Mouse (Mus musculus) heart, postnatal 25 days (tissue): ENCODE results near the gene Drg1. TPM values are rescaled to one million over a fixed set of nuclear protein-coding genes. Genes with fewer than 3 reads are reported as not detected.
A peak's percentile ranks its signal among the peaks of the same experiment; 100 is the strongest.
"Not testable (repeated sequence)": the region's sequence is repeated elsewhere in the genome, so short reads cannot be mapped to it uniquely, and the experiment has no call there.

ENCODE experiments used
- DNase-seq: peaks from one replicate; pipeline ENCODE4 v3.0.0; 2022; ENCODE audit warnings: low spot score
- intact Hi-C: fragments of 180-260 bp; cut with DNase I; formaldehyde crosslinking; loops from one replicate; pipeline ENCODE4 v1.15.1; 2025
- total RNA-seq, 2 experiments: library from RNA; stranded (reverse); gene quantifications; 2 replicates each; pipeline ENCODE4 v1.2.3; 2021

Drg1 gene
- total RNA-seq, 2 experiments from 2014 or later: 58.0 to 65.0 TPM

DNA sequence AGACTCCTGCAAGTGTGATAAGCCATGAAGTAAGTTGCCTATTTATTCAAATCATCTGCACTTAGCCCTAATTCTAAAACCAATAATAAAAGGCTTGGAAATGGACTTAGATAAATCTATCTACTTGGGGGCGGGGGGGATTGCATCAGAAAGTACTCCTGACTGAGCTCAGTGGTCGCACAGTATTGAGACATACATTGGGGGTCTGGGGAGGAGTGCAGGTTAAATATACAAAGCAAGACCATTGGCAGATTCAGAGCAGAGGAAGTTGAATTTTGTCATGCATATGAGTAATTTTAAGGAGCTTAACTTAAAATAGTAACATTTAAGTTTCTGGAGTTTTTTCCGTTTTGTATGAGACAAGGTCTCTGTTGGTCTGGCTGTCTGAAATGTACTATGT is 34.0 kb downstream of the Drg1 start:
- no peak for DNase-seq
- intact Hi-C loops: no loop called here

DNA sequence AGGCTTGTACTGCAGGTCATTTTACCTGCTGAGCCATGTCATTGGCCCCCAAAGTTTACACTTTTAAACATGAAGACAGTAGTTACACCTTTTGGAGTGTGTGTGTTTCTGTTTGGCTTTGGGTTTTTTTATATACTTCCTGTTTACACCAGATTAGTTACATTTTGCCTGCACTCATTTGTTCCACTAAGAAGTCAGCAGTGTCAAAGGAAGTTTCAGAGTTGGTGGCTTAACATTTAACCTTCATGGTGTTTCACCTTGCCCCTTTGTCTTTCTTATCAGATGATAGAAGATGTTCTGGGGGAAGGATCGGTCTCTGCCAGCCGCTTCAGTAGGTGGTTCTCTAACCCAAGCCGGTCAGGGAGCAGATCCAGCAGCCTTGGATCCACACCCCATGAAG is 39.1 kb downstream of the Drg1 start:
- intact Hi-C loops: no loop called here
- DNase-seq: no peak

DNA sequence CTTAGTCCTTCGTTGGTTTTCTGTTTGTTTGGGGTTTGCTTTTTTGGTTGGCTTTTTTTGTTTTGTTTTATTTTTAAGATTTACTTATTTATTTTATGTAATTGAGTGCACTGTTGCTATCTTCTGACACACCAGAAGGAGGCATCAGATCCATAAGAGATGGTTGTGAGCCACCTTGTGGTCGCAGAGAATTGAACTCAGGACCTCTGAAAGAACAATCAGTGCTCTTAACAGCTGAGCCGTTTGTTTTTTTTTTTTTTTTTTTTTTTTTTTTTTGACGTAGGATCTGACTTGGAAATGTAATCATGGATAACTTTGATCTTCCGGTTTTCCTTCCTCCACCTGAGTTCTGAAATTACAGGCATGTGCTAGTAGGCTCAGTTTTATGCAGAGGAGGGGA is 43.1 kb downstream of the Drg1 start:
- DNase-seq: no peak
- intact Hi-C loops: no loop called here

DNA sequence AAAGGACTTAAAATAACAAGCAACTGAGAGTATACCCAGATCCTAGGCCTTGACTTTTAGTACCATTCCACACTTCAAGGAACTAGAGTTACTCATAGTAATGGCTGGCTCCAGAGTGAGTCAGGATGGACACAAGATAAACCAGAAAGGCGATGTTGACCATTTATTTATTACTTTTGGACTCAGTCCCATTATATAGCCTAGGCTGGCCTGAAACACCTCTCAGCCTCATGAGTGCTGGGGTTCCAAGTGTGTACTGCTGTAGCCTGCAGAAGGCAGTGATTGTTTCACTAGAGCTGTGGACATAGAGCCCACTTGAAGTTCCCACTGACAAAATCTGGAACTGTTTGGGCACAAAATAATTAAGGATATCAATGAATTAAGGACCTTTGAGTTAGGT is 53.7 kb downstream of the Drg1 start:
- no peak for DNase-seq
- intact Hi-C loops: no loop called here

DNA sequence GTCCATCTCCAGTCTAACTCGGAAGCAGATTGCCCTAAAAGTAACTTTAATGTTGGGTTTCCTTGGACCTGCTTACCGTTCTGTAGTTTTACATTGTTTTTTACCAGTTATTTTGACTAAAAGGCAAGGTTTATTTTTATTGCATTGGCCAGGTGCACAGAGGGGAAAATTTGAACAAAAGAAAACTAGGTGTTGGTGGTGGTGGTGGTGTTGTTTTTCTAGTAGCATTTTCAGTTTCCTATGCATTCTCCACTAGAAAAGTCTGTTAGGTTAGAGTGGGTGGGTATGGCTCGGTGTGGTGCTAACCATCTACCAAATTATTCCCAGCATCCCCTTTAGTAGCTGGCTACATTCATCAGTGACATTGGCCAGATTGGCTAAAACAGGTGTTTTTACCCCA is 59.4 kb downstream of the Drg1 start:
- intact Hi-C loops: no loop called here
- no peak for DNase-seq

DNA sequence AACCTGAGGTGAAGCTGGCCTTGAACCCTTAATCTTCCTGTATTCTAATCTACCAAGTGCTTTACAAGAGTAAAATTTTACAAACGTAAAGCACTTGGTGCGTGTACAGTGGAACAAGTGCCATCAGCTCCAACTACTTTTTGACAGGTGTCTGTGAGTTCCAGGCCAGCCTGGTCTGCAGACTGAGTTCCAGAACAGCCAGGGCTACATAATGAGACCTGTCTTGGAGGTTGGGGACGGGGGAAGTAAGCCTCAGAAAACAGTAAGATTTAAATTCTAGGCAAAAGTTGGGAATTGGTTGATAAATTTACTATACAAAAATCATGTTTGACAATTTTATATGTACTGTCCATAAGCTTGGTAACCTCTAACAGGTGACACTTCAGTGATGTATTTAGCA is 61.0 kb downstream of the Drg1 start:
- no peak for DNase-seq
- intact Hi-C loops: no loop called here

DNA sequence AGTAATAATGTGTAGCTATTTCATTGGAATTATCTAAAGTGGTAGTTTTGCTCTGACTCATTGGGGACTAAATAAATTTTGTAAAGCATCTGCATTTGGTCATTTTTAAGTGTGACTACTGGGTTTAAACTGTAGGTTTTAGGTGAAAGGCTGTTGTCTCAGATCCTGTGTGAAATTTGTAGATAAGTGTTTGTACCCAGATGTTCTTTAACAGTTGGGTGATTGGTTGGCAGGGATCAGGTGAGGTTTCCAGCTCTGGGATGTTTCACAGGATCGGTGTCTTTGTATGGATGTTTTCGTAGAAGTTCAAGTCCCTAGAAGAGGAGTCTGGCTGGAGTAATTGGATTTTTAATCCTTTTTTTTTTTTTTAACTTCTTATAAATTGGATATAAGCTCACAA is 62.4 kb downstream of the Drg1 start:
- intact Hi-C loops: no loop called here
- no peak for DNase-seq

DNA sequence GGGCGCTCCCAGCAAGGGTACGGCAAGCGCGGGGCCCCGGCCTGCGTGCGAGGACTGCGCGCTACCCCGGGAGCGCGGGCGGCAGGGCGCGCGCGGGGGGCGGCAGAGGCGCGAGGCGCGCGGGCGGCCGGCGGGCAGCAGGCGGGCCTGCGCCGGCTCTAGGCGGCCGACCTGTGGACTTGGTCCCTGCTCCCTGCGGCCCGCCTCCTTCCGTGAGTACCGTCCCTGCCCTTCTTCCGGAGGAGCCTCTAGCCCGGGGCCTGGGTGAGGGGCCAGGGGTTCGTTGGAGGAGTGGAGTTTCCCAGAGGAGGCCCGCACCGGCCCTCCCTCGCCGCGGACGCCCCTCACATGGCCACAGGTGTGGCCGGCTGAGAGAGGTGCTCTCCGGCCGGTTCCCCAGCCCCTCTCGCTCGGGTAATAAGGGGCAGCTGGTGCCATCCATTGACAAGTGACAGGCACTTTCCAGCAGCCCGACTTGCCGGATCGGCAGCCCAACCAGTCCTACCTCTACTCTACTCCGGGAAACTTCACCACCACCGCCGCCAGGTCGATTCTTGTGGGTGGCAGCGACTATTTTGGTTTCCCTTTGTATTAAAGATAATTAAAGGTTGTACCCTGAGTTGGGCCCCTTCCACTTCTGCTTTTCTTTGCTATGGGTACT is 63.3 kb downstream of the Drg1 start:
- intact Hi-C loops: no loop called here
- peak; percentile 21 for DNase-seq

DNA sequence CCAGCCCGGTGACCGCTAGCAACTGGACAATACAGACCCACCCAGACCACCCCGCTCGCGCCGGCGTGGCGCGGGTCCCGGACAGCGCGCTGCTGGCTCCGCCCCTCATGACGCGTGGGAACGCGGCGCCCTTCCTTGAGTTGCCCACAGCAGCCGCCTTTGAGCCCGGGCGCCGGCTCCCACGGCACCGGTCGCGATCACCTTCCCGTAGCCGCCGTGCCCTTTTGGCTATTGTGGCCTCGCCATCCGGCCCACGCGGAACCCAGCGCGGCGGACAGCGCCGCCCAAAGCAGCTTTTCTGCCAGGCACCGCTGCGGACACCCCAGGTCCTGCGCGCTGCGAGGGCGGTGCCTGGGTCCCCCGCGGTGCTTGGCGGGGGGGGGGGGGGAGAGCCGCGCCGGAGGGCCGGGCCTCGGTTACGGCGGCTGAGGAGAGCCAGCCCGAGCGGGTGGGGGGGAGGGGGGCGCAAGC is 63.9 kb downstream of the Drg1 start, which contains the start of gene Eif4enif1:
TSS of gene Eif4enif1 (plus strand) at position 162 of the 471 bp plus-strand sequence.
- intact Hi-C loops: no loop called here
- peak; percentile 90 for DNase-seq

DNA sequence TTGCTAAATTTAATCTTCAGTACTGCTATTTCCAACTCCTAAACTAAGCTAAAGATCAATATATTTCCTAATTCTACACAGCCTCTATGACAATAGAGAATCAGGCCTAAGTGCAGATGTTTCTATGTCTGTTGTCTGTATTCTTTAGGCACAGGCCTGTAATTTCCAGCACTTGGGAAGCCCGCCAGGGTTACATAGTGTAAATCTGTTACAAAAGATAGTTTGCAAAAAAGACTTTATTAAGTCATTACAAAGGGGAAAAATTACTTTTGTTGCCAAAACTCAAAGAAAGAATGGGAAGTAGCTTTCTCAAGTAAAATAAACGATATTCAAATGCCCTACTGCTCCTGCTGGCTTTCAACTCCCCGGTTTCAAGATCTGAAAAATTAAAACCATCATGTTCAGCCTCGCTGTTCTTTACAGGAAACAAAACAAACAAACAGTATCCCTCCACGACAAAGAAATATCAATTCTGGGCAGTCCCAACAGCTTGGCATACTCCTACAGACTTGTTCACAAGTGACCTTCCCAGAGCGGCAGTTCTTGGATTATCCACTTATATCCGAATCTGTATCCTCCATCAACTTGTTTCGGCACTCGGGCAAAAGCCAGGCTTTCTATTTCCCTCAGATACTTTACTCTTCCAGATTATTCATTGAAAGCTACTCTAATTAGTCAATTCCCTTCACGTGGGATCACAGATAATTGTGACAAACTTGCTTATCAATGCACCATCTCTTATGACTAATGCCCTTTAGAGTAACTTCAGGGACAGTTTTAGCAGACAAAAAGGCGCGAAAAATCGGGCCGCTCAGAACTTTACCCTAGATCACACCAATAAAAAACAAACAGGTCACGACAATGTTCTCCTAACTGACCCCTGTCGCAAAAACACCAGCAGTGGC is 64.6 kb downstream of the Drg1 start:
- no peak for DNase-seq
- intact Hi-C loops: no loop called here

DNA sequence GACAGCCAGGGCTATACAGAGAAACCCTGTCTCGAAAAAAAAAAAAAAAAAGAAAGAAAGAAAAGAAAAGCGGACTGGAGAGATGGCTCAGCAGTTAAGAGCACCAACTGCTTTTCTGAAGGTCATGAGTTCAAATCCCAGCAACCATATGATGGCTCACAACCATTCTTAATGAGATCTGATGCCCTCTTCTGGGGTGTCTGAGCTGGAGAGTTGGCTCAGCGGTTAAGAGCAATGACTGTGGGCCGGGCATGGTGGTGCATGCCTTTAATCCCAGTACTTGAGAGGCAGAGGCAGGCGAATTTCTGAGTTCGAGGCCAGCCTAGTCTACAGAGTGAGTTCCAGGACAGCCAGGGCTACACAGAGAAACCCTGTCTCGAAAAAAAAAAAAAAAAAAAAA is 65.6 kb downstream of the Drg1 start:
- intact Hi-C loops, DNase-seq: not testable (repeated sequence)

DNA sequence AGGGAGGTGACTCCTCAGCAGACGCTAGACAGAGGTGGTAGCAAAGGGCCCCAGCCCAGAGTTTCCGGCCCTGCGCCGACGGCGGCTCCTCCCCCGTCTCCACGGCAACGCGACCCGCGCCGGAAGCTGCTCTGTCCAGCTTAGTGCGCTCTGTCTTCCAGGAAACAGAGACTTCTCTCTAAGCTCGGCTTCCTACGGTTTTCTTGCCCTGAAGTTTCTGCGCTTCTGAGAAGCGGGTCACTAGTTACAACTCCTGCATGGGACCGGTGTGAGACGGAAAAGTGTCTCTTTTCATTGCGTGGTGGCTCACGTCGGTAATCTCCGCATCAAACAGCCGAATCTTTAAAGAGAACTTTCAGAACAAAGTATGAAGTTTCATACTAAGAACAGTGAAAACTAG is 72.9 kb downstream of the Drg1 start, which contains the start of gene Sfi1:
TSS of gene Sfi1 (minus strand) at position 101 of the 400 bp plus-strand sequence.
- DNase-seq: no peak
- intact Hi-C loops: no loop called here

DNA sequence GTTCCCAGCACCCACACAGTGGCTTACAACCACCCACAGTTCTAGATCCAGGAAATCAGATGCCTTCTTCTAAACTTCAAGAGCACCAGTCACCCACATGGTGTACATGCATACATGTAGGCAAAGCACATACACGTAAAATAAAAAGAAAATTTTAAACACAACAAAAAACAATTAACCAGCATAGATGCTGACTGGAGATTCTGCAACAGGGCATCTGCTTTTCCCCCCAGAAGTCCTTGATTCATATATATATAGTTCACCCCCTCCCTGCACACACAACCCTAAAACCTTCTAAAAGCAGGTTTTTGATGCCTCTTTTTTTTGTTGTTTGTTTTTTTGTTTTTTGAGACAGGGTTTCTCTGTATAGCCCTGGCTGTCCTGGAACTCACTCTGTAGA is 83.5 kb downstream of the Drg1 start:
- DNase-seq, intact Hi-C loops: not testable (repeated sequence)

DNA sequence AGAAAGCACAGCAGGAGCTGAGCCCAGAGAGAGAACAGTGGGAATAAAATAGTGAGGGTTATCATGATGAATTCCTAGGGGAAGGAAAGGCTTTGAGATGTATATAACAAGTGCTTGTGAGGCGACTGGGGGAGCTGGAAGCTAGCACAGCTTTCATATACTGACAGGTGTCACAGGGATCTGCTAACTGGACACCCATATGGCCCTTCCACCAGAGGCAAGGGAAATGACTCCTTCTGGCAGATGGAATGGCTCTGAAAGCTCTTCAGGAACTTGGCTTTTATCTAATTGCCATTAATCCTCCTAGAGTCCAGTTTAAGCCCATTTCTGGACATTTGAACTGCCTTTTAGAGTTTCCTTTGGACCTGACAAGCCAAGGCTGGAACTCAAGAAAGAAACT is 84.2 kb downstream of the Drg1 start:
- DNase-seq, intact Hi-C loops: not testable (repeated sequence)

DNA sequence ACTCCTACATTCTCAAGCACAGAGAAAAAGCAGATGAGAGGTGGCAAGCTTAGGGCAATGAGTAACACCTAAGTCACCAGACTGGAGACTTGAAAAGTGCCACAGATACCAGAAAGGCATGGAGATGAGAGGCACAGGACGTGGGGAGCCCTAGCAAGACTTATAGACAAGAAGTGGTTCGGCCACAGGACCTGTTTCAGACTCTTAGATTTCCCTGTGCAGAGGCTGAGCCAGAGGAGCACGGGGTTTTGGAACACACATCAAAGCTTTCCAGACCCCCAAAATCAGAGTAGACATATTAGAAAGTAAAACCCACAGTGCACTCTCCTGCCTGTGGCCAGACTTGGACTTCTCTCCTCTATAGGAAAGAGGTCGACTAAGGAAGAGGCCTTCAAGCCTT is 85.0 kb downstream of the Drg1 start:
- intact Hi-C loops: not testable (repeated sequence)

DNA sequence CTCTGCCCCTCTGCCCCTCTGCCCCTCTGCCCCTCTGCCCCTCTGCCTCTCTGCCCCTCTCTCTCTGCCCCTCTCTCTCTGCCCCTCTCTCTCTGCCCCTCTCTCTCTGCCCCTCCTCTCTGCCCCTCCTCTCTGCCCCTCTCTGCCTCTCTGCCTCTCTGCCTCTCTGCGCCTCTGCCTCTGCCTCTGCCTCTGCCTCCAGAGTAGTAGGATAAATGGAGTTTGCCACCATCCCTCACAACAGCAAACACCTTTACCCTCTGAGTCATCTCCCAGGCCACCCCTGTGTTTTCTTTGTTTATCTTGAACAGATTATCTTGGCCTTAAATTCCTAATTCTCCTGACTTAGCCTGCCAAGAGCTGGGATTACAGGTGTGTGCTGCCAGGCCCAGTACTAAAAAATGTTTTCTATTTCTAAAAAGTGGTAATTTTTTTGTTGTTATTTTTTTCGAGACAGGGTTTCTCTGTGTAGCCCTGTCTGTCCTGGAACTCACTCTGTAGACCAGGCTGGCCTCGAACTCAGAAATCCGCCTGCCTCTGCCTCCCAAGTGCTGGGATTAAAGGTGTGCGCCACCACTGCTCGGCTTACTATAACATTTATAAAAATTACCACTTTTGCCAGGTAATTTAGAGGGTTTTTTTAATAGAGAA is 85.6 kb downstream of the Drg1 start:
- intact Hi-C loops, DNase-seq: not testable (repeated sequence)

More for the DNA sequence above, 85.0 kb downstream of the Drg1 start:
- peak; percentile 77 for DNase-seq

DNA sequence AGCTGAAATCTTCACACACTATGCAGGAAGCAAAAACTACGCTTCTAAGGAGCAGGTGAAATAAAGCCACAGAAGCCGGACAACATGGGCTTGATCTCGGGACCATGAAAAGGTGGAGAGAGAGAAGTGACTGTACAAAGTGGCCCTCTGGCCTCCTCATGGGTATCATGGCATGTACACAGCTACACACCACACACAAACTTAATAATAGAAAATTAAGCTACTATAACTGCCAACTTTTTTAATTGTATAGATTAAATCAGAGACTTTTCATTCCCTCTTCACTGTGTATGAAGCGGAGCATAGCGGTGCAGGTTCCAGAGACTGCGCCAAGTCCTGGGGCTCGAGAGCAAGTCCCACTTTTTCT is 86.5 kb downstream of the Drg1 start:
- peak; percentile 47 for DNase-seq
- intact Hi-C loops: not testable (repeated sequence)

DNA sequence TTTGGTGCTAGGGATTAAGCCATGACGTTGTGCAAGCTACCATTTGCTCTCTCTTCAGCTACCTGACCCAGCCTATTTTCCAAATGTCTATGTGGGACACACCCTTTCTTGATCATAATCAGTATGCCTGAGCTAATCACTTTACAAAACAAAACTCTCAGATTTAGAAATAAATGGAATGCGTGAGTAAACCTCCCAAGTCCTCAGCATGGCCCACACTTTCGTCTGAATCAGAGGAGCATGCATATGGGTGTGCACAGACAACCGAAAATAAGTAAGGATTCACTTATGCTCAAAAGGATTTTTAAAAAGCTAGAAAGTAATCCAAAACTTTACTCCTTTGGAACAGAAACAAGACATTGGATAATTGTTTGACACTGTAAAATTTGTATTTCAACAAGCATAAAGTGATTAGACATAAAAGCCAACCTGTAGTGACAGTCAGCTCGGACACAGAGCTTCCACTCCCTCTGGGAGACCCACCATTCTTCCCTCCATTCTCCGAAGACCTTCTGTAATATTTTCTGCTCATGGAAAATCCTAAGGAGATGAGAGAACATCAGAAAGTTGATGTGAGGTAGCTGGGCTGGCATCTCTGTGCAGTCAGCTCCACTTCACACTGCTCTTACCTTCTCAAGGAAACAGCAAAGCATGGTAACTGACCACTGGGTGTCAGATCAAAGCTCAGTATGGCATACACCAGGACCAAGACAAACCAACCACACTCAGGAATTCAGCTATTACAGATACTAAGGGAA is 87.1 kb downstream of the Drg1 start:
- DNase-seq, intact Hi-C loops: not testable (repeated sequence)

DNA sequence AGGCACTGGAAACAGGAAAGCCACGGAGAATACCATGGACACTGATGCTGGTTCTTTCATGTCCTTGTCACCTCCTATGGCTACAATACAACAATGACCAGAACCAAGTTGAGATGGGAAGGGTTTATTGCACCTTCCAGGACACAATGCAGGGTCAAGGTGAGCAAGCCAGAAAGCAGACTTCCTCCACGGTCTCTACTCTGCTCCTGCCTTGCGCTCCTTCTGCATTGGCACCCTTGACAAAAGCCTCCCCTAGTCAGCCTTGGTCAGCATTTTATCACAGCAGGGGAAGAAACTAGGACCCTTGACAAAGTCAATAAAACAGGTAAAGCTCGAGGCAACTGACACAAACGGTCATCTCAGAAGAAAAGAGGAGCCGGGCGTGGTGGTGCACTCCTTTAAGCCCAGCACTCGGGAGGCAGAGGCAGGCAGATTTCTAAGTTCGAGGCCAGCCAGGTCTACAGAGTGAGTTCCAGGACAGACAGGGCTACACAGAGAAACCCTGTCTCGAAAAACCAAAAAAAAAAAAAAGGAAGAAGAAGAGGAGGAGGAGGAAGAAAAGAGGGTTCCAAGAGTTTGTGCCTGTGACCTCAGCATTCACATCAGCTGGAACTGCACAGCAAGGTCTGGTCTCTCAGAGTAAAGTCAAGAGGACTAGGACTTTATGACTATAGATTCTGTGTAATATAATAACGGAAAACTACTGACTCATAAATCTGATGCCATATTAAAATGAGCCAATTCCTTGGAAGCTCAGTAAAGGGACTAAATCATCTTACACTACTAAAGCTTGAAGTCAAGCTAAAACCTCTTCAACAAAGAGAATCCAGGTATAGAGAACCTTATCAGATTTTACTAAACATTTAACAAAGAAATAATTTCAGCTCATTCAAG is 92.5 kb downstream of the Drg1 start:
- peak; percentile 78 for DNase-seq
- intact Hi-C loops: not testable (repeated sequence)
